Mouse (Mus musculus): ENCODE measurements around the gene Selplg. TPM values are rescaled to one million over a fixed set of nuclear protein-coding genes. Genes with fewer than 3 reads are reported as not detected.
"Not testable (repeated sequence)": the region's sequence is repeated elsewhere in the genome, so short reads cannot be mapped to it uniquely, and the experiment has no call there.

Selplg gene
- total and polyA plus RNA-seq, 2 experiments from 2014 or later: 1.8 to 2.8 TPM

DNA sequence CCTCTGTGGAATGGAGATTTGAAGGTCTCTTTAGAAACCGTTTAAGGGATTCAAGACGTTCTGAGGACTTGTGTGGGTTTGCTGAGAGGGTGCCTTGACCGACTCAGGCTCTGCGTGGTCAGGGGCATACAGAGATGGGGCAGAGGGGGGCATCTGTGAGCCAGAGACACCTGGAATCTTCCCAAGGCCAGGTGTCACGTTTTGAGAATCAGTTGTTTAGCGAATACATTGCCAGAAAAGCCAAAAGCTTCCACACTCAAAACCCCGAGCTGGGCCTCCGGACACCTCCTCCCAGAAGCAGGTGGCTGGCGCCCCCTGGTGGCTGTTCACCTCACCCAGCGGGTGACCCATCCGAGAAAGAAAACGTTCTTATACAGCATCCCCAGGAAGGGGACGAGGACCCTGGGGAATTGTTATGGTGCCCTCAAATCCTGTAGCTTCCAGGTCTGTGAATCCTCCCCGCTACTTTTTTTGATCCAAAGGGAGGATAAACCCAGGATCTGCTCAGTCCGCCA, 16.7 kb downstream of the Selplg start:
- TF ChIP-seq CTCF (IDR thresholded peaks at IDR 0.05; ENCODE audit: low read depth): peak; percentile 83
- H3K4me3 ChIP-seq (ENCODE audit: low read length): no peak overlapping the region
- H3K27me3 ChIP-seq (ENCODE audit: insufficient read depth, low read length): no peaks in the 10 kb centered on the region
- H3K9me3 ChIP-seq (ENCODE audit: low read length): 0 out of 2 replicates have a peak, but pooled peaks cover 3% of the 10 kb centered on the region
- DNase-seq (ENCODE audit: low spot score) (peak; percentile 83), ATAC-seq (peak; percentile 66)
- no peaks in the 10 kb centered on the region for H3K36me3 ChIP-seq (ENCODE audit: insufficient read depth, low read length)
- no peaks in the 10 kb centered on the region for H3K4me1 ChIP-seq (ENCODE audit: insufficient read depth, low read length)
- H3K27ac ChIP-seq: no peak overlapping the region
- H3K4me2 ChIP-seq (ENCODE audit: low read depth, low read length): no peak overlapping the region
- 13% methylated on average over 15 of the region's 15 CpGs for WGBS
- no peak overlapping the region for H3K9ac ChIP-seq (replicated peaks; ENCODE audit: low read length)

DNA sequence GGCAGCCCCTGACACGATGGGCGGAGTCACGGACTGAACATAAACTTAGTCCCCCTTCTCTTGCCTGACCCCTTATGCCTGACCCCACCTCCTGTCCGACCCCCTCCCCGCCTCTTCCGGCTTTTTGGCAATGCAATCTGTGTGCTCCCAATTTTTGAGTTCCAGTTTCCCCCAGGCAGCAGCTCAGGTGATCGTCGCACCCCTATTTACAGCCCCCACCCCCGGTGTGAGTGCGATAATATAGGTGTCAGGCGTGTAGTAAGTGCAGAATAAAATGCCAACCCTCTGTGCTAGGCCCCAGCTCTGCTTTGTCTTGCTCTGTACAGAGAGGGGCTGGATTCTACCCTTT, 17.4 kb downstream of the Selplg start:
- Histone ChIP-seq H3K4me1 (ENCODE audit: insufficient read depth, low read length) (no peaks in the 10 kb centered on the region), H3K36me3 (ENCODE audit: insufficient read depth, low read length) (no peaks in the 10 kb centered on the region), H3K9me3 (ENCODE audit: low read length) (0 out of 2 replicates have a peak, but pooled peaks cover 3% of the 10 kb centered on the region), H3K27me3 (ENCODE audit: insufficient read depth, low read length) (no peaks in the 10 kb centered on the region), H3K27ac (no peak overlapping the region), H3K4me2 (ENCODE audit: low read depth, low read length) (no peak overlapping the region), H3K9ac (replicated peaks; ENCODE audit: low read length) (no peak overlapping the region), H3K4me3 (ENCODE audit: low read length) (no peak overlapping the region)
- no peak for DNase-seq (ENCODE audit: low spot score)
- no peak for TF ChIP-seq CTCF (IDR thresholded peaks at IDR 0.05; ENCODE audit: low read depth)
- WGBS: 50% methylated on average over 11 of the region's 11 CpGs
- no peak for ATAC-seq

- H3K9me3 ChIP-seq (ENCODE audit: low read length): 0 out of 2 replicates have a peak, but pooled peaks cover 3% of the 10 kb centered on the region
- no peaks in the 10 kb centered on the region for H3K4me1 ChIP-seq (ENCODE audit: insufficient read depth, low read length)
- H3K27me3 ChIP-seq (ENCODE audit: insufficient read depth, low read length): no peaks in the 10 kb centered on the region
- H3K4me2 ChIP-seq (ENCODE audit: low read depth, low read length): no peak overlapping the region
- ATAC-seq (no peak), DNase-seq (ENCODE audit: low spot score) (no peak)
- WGBS: 33% methylated on average over 27 of the region's 27 CpGs
- no peak overlapping the region for H3K9ac ChIP-seq (replicated peaks; ENCODE audit: low read length)
- H3K27ac ChIP-seq: no peak overlapping the region
- H3K36me3 ChIP-seq (ENCODE audit: insufficient read depth, low read length): no peaks in the 10 kb centered on the region
- no peak overlapping the region for H3K4me3 ChIP-seq (ENCODE audit: low read length)
- no peak for TF ChIP-seq CTCF (IDR thresholded peaks at IDR 0.05; ENCODE audit: low read depth)
These were observed 18.1 kb downstream of the Selplg start for GRCm38 (mm10) chr5:113814111-113815040.

- H3K36me3 ChIP-seq (ENCODE audit: insufficient read depth, low read length): no peaks in the 10 kb centered on the region
- no peak overlapping the region for H3K4me2 ChIP-seq (ENCODE audit: low read depth, low read length)
- no peak overlapping the region for H3K9ac ChIP-seq (replicated peaks; ENCODE audit: low read length)
- no peak; the same call in 1 of the 2 replicates for TF ChIP-seq CTCF (IDR thresholded peaks at IDR 0.05; ENCODE audit: low read depth)
- H3K27me3 ChIP-seq (ENCODE audit: insufficient read depth, low read length): no peaks in the 10 kb centered on the region
- ATAC-seq (no peak), DNase-seq (ENCODE audit: low spot score) (no peak)
- H3K4me1 ChIP-seq (ENCODE audit: insufficient read depth, low read length): no peaks in the 10 kb centered on the region
- 25% methylated on average over 9 of the region's 9 CpGs for WGBS
- no peak overlapping the region for H3K27ac ChIP-seq
- H3K9me3 ChIP-seq (ENCODE audit: low read length): 0 out of 2 replicates have a peak, but pooled peaks cover 3% of the 10 kb centered on the region
- H3K4me3 ChIP-seq (ENCODE audit: low read length): no peak overlapping the region
These were observed 18.8 kb downstream of the Selplg start for GRCm38 (mm10) chr5:113813608-113814007.

DNA sequence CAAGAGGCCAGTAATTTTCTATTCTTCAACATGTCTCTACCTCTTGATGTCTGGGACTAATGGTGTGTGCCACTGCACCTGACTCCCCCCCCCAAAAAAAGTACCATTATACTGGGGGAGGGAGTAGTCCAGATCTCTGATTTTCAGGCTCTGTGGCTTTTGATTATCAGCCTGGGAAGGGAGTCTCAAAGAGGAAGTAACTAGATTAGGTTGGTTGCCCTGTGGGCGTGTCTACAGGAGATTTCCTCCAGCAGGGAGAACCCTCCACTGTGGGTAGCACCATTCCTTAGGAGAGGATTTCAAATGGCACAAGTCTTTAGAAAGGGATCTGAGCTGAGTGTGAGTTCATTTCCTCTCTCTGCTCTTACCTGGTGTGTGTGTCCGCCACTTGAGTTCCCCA, 19.8 kb downstream of the Selplg start:
- WGBS: 92% methylated on average over 2 of the region's 2 CpGs
- H3K36me3 ChIP-seq (ENCODE audit: insufficient read depth, low read length): no peaks in the 10 kb centered on the region
- no peaks in the 10 kb centered on the region for H3K4me1 ChIP-seq (ENCODE audit: insufficient read depth, low read length)
- no peak for ATAC-seq
- no peak overlapping the region for H3K27ac ChIP-seq
- 0 out of 2 replicates have a peak, but pooled peaks cover 3% of the 10 kb centered on the region for H3K9me3 ChIP-seq (ENCODE audit: low read length)
- no peaks in the 10 kb centered on the region for H3K27me3 ChIP-seq (ENCODE audit: insufficient read depth, low read length)
- H3K4me3 ChIP-seq (ENCODE audit: low read length): no peak overlapping the region
- no peak for DNase-seq (ENCODE audit: low spot score)
- H3K9ac ChIP-seq (replicated peaks; ENCODE audit: low read length): no peak overlapping the region
- no peak overlapping the region for H3K4me2 ChIP-seq (ENCODE audit: low read depth, low read length)
- TF ChIP-seq CTCF (IDR thresholded peaks at IDR 0.05; ENCODE audit: low read depth): no peak

DNA sequence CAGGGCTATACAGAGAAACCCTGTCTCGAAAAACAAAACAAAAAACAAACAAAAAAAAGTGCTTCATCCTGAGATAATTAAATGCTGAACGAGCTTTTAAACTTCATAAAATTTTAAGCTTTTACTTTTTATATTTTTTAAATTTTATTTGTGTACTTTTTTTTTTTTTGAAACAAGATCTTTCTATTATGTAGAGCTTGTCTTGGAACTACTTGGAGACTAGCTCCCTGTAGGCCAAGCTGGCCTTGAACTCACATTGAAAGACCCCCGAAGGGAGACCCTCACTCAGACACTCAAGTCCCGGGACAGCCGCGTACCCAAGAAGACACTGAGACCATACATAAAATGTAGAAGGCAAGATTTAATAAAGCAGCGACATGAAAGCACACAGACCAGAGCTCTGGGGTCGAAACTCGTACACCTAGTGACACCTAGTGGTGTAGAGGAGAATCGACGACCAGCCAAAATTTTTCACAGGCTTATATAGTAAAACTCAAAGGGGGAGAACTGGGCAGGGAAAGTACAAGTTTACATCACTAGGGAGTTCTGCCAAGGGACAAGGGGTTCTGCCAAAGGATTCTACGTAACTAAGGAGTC, 20.5 kb downstream of the Selplg start:
- H3K9ac ChIP-seq (replicated peaks; ENCODE audit: low read length); ATAC-seq; DNase-seq (ENCODE audit: low spot score); H3K27ac ChIP-seq; H3K36me3 ChIP-seq (ENCODE audit: insufficient read depth, low read length); H3K4me2 ChIP-seq (ENCODE audit: low read depth, low read length); H3K4me3 ChIP-seq (ENCODE audit: low read length); H3K4me1 ChIP-seq (ENCODE audit: insufficient read depth, low read length); H3K9me3 ChIP-seq (ENCODE audit: low read length); H3K27me3 ChIP-seq (ENCODE audit: insufficient read depth, low read length): not testable (repeated sequence)
- peak; percentile 43 for TF ChIP-seq CTCF (IDR thresholded peaks at IDR 0.05; ENCODE audit: low read depth)
- 30% methylated on average over 11 of the region's 12 CpGs for WGBS
